Mouse (Mus musculus) common myeloid progenitor, adult 5-6 weeks (primary cell): ENCODE results near the gene Edem3. TPM values are rescaled to one million over a fixed set of nuclear protein-coding genes. Genes with fewer than 3 reads are reported as not detected.

Experiments
- ATAC-seq: replicated peaks from 2 replicates; pipeline ENCODE4 v1.8.0; 2016; ENCODE audit warnings: low read depth, mild to moderate bottlenecking, moderate TSS enrichment, inconsistent platforms; ENCODE audit not compliant: poor library complexity, severe bottlenecking
- total RNA-seq: library from RNA; stranded (forward); fragments of 200-1000, 187-1606 nt; gene quantifications from 2 replicates; pipeline ENCODE4 v1.2.3, GENCODE M21; 2017

The Edem3 gene
- total RNA-seq, 1 experiment from 2014 or later: 33.3 TPM

DNA sequence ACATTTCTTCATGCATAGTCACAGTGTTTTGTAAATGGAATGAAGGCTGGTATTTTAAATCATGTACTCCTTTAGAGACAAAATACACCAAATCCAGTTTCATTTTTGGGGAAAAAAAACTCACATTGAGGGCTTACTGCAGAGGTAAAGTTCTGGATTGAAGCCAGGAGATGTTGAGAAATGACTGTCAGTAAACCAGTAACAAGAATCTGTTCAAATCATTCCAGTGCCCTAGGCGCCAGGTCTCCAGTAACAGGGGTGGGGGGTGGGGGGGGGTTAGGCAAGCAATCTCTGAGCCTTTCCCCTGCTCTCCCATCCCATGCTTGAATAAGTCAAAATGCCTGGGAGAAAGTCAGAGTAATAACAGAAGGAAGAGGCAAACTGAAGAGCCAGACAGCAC is 100.4 kb downstream of the Edem3 start:
- ATAC-seq: no peak

DNA sequence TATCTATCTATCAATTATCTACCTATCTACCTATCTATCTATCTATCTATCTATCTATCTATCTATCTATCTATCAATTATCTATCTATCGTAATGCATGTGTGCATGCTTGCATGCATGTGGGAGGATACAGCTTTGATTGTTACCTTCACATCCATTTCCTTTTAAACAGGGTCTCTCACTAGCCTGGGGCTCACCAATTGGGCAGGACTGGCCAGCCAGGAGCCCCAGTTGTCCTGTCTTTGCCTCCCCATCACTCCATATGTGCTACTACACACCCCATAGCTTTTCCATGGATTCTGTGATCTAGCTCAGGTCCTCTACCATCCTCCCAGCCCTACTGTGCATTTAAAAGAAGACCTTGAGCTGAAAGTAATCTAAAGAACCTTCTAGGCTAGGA is 103.3 kb downstream of the Edem3 start:
- no peak for ATAC-seq

DNA sequence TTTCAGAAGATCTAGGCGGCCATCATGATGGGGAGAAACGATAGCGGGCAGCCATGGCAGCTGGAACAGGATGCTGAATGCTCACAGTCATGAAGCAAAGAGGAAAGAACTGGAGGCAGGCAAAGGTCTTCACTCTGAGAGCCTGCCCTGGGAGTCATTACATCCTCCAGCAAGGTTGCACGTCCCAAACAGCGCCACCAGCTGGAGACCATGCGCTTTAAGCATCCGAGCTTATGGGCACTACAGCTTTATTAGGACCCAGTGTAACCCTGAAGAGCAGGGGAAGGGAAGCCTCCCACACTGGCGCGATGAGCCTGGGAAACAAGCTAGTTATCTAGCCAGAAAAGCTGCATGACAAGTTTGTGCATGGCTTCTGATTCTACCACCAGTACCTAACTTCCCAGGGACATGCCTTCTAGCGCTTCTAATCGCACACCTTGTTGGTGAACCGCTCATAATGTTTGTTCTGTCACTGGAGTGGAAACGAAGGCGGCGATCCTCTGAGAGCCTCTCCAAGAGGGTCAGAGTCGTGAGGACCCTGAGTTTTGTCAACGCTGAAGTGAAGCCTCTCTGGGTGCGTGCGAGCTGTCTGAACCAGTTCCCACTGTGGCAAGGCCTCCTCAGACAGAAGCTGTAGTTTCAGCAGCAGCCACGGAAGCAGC is 106.3 kb downstream of the Edem3 start:
- ATAC-seq: no peak

DNA sequence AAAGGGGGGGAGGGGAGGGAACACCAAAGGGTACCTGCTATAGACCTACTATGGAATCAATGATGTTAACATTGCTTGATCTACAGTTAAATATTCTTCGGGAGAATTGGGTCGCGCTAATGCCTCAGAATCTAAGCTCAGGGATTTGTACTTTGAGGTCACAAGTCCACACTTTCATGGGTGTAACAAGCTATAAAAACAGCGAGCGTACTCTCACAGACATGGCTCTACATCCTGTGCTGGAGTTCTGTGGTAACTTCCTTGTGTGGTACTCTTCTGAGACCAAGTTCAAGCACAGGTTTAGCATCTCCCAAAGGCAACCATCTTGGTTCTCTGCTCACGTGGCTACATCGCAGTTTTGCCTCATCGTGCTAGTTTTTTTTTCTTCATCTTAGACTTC is 106.9 kb downstream of the Edem3 start:
- ATAC-seq: no peak

DNA sequence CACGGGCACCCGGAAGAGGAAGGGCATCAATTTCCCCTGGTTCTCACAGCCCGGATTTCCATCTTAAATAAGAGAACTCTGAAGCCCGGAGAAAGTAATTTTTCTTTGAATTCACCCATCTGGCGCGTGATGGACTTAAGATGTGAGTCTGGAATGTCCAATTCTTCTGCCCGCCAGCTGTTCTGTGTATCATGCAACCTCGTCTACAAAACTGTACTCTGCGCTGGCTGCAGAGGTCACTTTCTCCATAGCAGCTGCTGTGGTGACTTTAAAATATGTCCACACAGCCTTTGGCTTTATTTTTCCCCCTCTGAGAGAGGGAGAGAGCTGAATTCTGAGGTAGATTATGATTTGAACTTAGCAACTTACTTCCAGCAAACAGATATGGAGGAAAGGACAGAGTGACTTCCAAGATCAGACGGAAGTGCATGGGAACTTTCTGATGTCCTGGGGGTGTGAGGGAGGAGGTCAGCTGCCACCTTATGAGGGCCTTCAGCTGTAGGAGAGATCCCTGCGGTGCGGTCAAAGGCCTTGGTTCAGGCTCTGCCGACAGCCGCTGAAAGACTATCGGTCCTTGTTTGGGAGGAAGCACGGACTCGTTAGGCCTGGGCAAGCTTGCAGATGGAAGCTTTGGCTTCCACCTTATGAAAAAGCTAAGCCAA is 108.1 kb downstream of the Edem3 start:
- ATAC-seq: no peak

DNA sequence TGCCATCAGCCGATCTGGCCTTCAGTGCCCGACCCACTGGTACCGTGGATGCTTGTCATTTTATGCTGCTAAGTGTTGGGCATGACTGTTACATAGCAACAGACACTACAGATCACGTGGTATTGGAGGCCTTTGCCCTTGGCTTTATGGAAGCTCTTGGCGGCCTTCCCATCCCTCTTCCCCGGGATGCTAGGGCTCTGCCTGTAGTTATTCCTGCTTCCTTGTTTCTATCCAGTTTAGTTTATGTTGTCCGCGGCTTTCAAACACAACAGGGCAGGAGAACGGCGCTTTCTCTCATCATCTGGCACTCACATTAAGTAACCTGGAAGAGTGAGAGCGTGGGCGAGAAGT is 108.6 kb downstream of the Edem3 start:
- ATAC-seq: no peak

DNA sequence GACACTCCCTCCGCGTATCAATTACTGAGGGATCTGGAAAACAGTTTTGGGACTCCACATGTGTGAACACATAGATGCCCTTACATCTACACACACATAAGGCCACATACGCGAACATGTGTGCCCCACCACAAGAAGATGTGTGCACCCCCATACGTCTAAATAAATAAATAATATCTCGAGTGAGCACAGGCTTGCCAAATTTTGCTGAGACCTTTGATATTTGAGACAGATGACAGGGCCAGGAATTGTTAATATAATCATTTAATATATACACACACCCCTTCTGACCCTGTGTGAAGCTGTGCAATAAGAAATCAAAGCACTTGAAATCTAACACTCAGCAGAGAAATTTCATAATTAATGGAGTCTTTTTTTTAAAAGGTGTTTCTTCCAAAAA is 109.2 kb downstream of the Edem3 start:
- ATAC-seq: no peak

Other genes starting within 250 kb of the Edem3 start
- gene Fam129a, start 184.2 kb upstream of the Edem3 start, total RNA-seq: 7.9 and 13.9 TPM in 2 replicates